Mouse (Mus musculus): ENCODE results near the gene Rtn1.

DNA sequence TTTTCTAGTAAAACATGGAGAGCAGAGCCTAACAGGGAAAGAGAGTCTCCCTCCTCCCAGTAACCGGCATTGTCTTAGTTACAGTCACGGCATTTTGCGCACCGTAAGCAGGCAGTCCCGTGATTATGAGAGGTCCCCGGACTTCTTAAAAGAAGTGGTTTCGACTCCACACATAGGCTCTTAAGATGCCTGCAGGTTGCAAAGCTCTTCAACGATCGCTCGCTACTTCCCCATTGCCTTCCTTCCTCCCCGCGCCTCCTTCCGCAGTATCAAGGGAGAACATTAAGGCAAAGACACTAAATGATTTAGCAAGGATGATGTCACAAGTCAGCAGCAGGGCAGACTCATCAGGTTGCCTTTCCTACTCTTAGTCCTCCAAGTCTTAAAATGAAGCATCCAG is 72.8 kb downstream of the Rtn1 start:
- no peak for TF ChIP-seq CTCF (IDR thresholded peaks at IDR 0.05; ENCODE audit: extremely low read depth, insufficient read depth, insufficient read length, insufficient replicate concordance)
- TF ChIP-seq POLR2A (IDR thresholded peaks at IDR 0.05; ENCODE audit: low read depth, low read length) = no peak

Data from spleen, adult 2 months (tissue).